Mouse (Mus musculus) CH12.LX (cell line): ENCODE data around the gene Fbxo7.

Source experiments
- CHD2 ChIP-seq: IDR thresholded peaks from 2 replicates; pipeline ENCODE4 v1.6.1; 2011; ENCODE audit warnings: low read length, improper control_type of control experiment
- CTCF ChIP-seq, 2 experiments: IDR thresholded peaks in 1 of 2; conservative IDR thresholded peaks in 1 of 2; 2 replicates each; pipeline ENCODE4 v1.5.1; 2011 to 2012; ENCODE audit warnings: low read depth in 2 of 2, low read length in 2 of 2, improper control_type of control experiment in 1 of 2, inconsistent platforms in 1 of 2, mild to moderate bottlenecking in 1 of 2, moderate library complexity in 1 of 2
- E2F4 ChIP-seq: IDR thresholded peaks from 2 replicates; pipeline ENCODE4 v1.6.1; 2011; ENCODE audit warnings: low read depth, low read length, improper control_type of control experiment; ENCODE audit not compliant: insufficient replicate concordance
- ELF1 ChIP-seq: IDR thresholded peaks from 2 replicates; pipeline ENCODE4 v1.6.1; 2014; ENCODE audit warnings: low read depth, mild to moderate bottlenecking, inconsistent platforms, low read length, improper control_type of control experiment
- EP300 ChIP-seq: IDR thresholded peaks from 2 replicates; pipeline ENCODE4 v1.6.1; 2011; ENCODE audit warnings: low read length, improper control_type of control experiment
- ETS1 ChIP-seq: conservative IDR thresholded peaks from 2 replicates; pipeline ENCODE4 v1.6.1; 2012; ENCODE audit warnings: low read depth, mild to moderate bottlenecking, inconsistent platforms, low read length, improper control_type of control experiment, moderate library complexity
- MAFK ChIP-seq: IDR thresholded peaks from 2 replicates; pipeline ENCODE4 v1.6.1; 2011; ENCODE audit warnings: low read length, improper control_type of control experiment; ENCODE audit not compliant: insufficient replicate concordance
- MAX ChIP-seq: IDR thresholded peaks from 2 replicates; pipeline ENCODE4 v1.6.1; 2011; ENCODE audit warnings: low read length, improper control_type of control experiment
- POLR2A ChIP-seq: IDR thresholded peaks from 2 replicates; pipeline ENCODE4 v1.6.1; 2011; ENCODE audit warnings: low read depth, mild to moderate bottlenecking, improper control_type of control experiment, low read length
- TBP ChIP-seq: conservative IDR thresholded peaks from 2 replicates; pipeline ENCODE4 v1.6.1; 2011; ENCODE audit warnings: low read depth, low read length, improper control_type of control experiment
- USF1 ChIP-seq: IDR thresholded peaks from 2 replicates; pipeline ENCODE4 v1.6.1; 2014; ENCODE audit warnings: low read depth, mild to moderate bottlenecking, inconsistent platforms, low read length, improper control_type of control experiment
- USF2 ChIP-seq: conservative IDR thresholded peaks from 2 replicates; pipeline ENCODE4 v1.6.1; 2011; ENCODE audit warnings: low read depth, low read length, improper control_type of control experiment
- ZC3H11A ChIP-seq: IDR thresholded peaks from 2 replicates; pipeline ENCODE4 v1.6.1; 2012; ENCODE audit warnings: low read depth, mild to moderate bottlenecking, inconsistent platforms, low read length, improper control_type of control experiment

GRCm38 (mm10) chr10:86100281-86100851 lies 78.6 kb downstream of the Fbxo7 start:
- no peak for TF ChIP-seq USF1
- no peak for TF ChIP-seq MAX
- TF ChIP-seq EP300 = no peak
- TF ChIP-seq ELF1 = no peak
- TF ChIP-seq POLR2A = no peak
- TF ChIP-seq CTCF (conservative IDR thresholded peaks at IDR 0.05 in 1 of 2, IDR thresholded peaks at IDR 0.05 in 1 of 2; ENCODE audit: low read depth in 2 of 2, low read length in 2 of 2) = no peak
- no peak for TF ChIP-seq TBP
- no peak for TF ChIP-seq ETS1
- no peak for TF ChIP-seq E2F4
- TF ChIP-seq ZC3H11A = no peak
- no peak for TF ChIP-seq CHD2
- no peak for TF ChIP-seq MAFK
- TF ChIP-seq USF2 = no peak
